Mouse (Mus musculus): ENCODE measurements around the gene Olfr167. TPM values are rescaled to one million over a fixed set of nuclear protein-coding genes. Genes with fewer than 3 reads are reported as not detected.
"Not testable (repeated sequence)": the region's sequence is repeated elsewhere in the genome, so short reads cannot be mapped to it uniquely, and the experiment has no call there.

The Olfr167 gene
- not detected in 2 replicates for total RNA-seq (2014; rRNA removed)
- polyA plus RNA-seq (2015; fragmentation: Nextera tagmentation; extraction: Ambion mirVana): not detected in 2 replicates

GRCm38 (mm10) chr16:19522166-19522565 lies at the start of gene Olfr167:
Gene Olfr167, minus strand, starts transcription at chr16:19522266.
- no peak for TF ChIP-seq CTCF (IDR thresholded peaks at IDR 0.05; ENCODE audit: low read depth)
- H3K9me3 ChIP-seq (ENCODE audit: low read length): 0 out of 2 replicates have a peak, but pooled peaks cover 3% of the 10 kb centered on the region
- no peak within 1 kb of the TSS for H3K9ac ChIP-seq
- H3K4me1 ChIP-seq (ENCODE audit: insufficient read depth): no peaks in the 10 kb centered on the region
- ATAC-seq (no peak), DNase-seq (no peak)
- H3K36me3 ChIP-seq (ENCODE audit: insufficient read depth): no peaks in the 10 kb centered on the region
- no peak within 1 kb of the TSS for H3K4me3 ChIP-seq (ENCODE audit: low read depth, low read length)
- WGBS: 84% methylated on average over 2 of the region's 2 CpGs
- no peaks in the 10 kb centered on the region for H3K27me3 ChIP-seq (ENCODE audit: insufficient read depth, low read length)
- no peak within 1 kb of the TSS for H3K27ac ChIP-seq (ENCODE audit: low read depth, low read length)
- H3K4me2 ChIP-seq (ENCODE audit: low read depth): no peak within 1 kb of the TSS

GRCm38 (mm10) chr16:19571709-19572108 lies 49.6 kb upstream of the Olfr167 start, which contains the start of gene Olfr169:
Gene Olfr169, minus strand, starts transcription at chr16:19571809.
- not testable (repeated sequence) for H3K4me1 ChIP-seq (ENCODE audit: insufficient read depth); H3K9me3 ChIP-seq (ENCODE audit: low read length); ATAC-seq; H3K27ac ChIP-seq (ENCODE audit: low read depth, low read length); H3K36me3 ChIP-seq (ENCODE audit: insufficient read depth); H3K27me3 ChIP-seq (ENCODE audit: insufficient read depth, low read length); H3K9ac ChIP-seq; H3K4me2 ChIP-seq (ENCODE audit: low read depth); H3K4me3 ChIP-seq (ENCODE audit: low read depth, low read length); DNase-seq
- 95% methylated on average over 2 of the region's 2 CpGs for WGBS

- H3K4me1 ChIP-seq (ENCODE audit: insufficient read depth); DNase-seq; H3K9me3 ChIP-seq (ENCODE audit: low read length); H3K4me2 ChIP-seq (ENCODE audit: low read depth); H3K36me3 ChIP-seq (ENCODE audit: insufficient read depth); H3K27me3 ChIP-seq (ENCODE audit: insufficient read depth, low read length); H3K4me3 ChIP-seq (ENCODE audit: low read depth, low read length); ATAC-seq; H3K9ac ChIP-seq; H3K27ac ChIP-seq (ENCODE audit: low read depth, low read length): not testable (repeated sequence)
- 87% methylated on average over 7 of the region's 7 CpGs for WGBS
These were observed 31.4 kb upstream of the Olfr167 start for GRCm38 (mm10) chr16:19553429-19553828.

GRCm38 (mm10) chr16:19552246-19552645 lies 30.2 kb upstream of the Olfr167 start:
- H3K9me3 ChIP-seq (ENCODE audit: low read length); ATAC-seq; H3K4me1 ChIP-seq (ENCODE audit: insufficient read depth); H3K36me3 ChIP-seq (ENCODE audit: insufficient read depth); H3K27me3 ChIP-seq (ENCODE audit: insufficient read depth, low read length); H3K9ac ChIP-seq; H3K4me3 ChIP-seq (ENCODE audit: low read depth, low read length); H3K4me2 ChIP-seq (ENCODE audit: low read depth); DNase-seq; H3K27ac ChIP-seq (ENCODE audit: low read depth, low read length): not testable (repeated sequence)
- 96% methylated on average over 3 of the region's 3 CpGs for WGBS

- Histone ChIP-seq H3K4me2 (ENCODE audit: low read depth) (no peak within 1 kb of the TSS), H3K27ac (ENCODE audit: low read depth, low read length) (no peak within 1 kb of the TSS), H3K4me1 (ENCODE audit: insufficient read depth) (no peaks in the 10 kb centered on the region), H3K9ac (no peak within 1 kb of the TSS), H3K27me3 (ENCODE audit: insufficient read depth, low read length) (no peaks in the 10 kb centered on the region), H3K36me3 (ENCODE audit: insufficient read depth) (no peaks in the 10 kb centered on the region), H3K4me3 (ENCODE audit: low read depth, low read length) (no peak within 1 kb of the TSS), H3K9me3 (ENCODE audit: low read length) (no peaks in the 10 kb centered on the region)
- DNase-seq (no peak), ATAC-seq (no peak)
- no peak for TF ChIP-seq CTCF (IDR thresholded peaks at IDR 0.05; ENCODE audit: low read depth)
These were observed 13.4 kb upstream of the Olfr167 start, which contains the start of gene Olfr168 for GRCm38 (mm10) chr16:19535455-19535854. Gene Olfr168, minus strand, starts transcription at chr16:19535555.

- no peak for TF ChIP-seq CTCF (IDR thresholded peaks at IDR 0.05; ENCODE audit: low read depth)
- DNase-seq (no peak), ATAC-seq (no peak)
- Histone ChIP-seq H3K36me3 (ENCODE audit: insufficient read depth) (no peaks in the 10 kb centered on the region), H3K4me2 (ENCODE audit: low read depth) (no peak within 1 kb of the TSS), H3K4me3 (ENCODE audit: low read depth, low read length) (no peak within 1 kb of the TSS), H3K4me1 (ENCODE audit: insufficient read depth) (no peaks in the 10 kb centered on the region), H3K27me3 (ENCODE audit: insufficient read depth, low read length) (no peaks in the 10 kb centered on the region), H3K9ac (no peak within 1 kb of the TSS), H3K9me3 (ENCODE audit: low read length) (0 out of 2 replicates have a peak, but pooled peaks cover 4% of the 10 kb centered on the region), H3K27ac (ENCODE audit: low read depth, low read length) (no peak within 1 kb of the TSS)
These were observed 38.7 kb downstream of the Olfr167 start, which contains the start of gene Olfr166 for GRCm38 (mm10) chr16:19483394-19483793. Gene Olfr166, plus strand, starts transcription at chr16:19483694.

- 92% methylated on average over 1 of the region's 1 CpGs for WGBS
These were observed 57.7 kb downstream of the Olfr167 start for GRCm38 (mm10) chr16:19464365-19464764.

More at GRCm38 (mm10) chr16:19464365-19464764, 57.7 kb downstream of the Olfr167 start:
- DNase-seq (no peak), ATAC-seq (no peak)
- Histone ChIP-seq H3K36me3 (ENCODE audit: insufficient read depth) (no peaks in the 10 kb centered on the region), H3K4me2 (ENCODE audit: low read depth) (no peak overlapping the region), H3K4me1 (ENCODE audit: insufficient read depth) (no peaks in the 10 kb centered on the region), H3K27ac (ENCODE audit: low read depth, low read length) (no peak overlapping the region), H3K4me3 (ENCODE audit: low read depth, low read length) (no peak overlapping the region), H3K9me3 (ENCODE audit: low read length) (0 out of 2 replicates have a peak, but pooled peaks cover 2% of the 10 kb centered on the region), H3K9ac (no peak overlapping the region), H3K27me3 (ENCODE audit: insufficient read depth, low read length) (no peaks in the 10 kb centered on the region)
- TF ChIP-seq CTCF (IDR thresholded peaks at IDR 0.05; ENCODE audit: low read depth): no peak

Other genes with a start within 250 kb of the Olfr167 start
- not detected in 2 replicates for gene Olfr164, start 208.2 kb downstream of the Olfr167 start, total RNA-seq (2014; rRNA removed)
- not detected in 2 replicates for gene Olfr164, start 208.2 kb downstream of the Olfr167 start, polyA plus RNA-seq (2015; fragmentation: Nextera tagmentation; extraction: Ambion mirVana)
- gene Olfr165, start 99.1 kb downstream of the Olfr167 start, total RNA-seq (2014; rRNA removed): not detected in 2 replicates
- gene Olfr165, start 99.1 kb downstream of the Olfr167 start, polyA plus RNA-seq (2015; fragmentation: Nextera tagmentation; extraction: Ambion mirVana): not detected in 2 replicates
- not detected in 2 replicates for gene Olfr166, start 38.6 kb downstream of the Olfr167 start, total RNA-seq (2014; rRNA removed)
- gene Olfr166, start 38.6 kb downstream of the Olfr167 start, polyA plus RNA-seq (2015; fragmentation: Nextera tagmentation; extraction: Ambion mirVana): not detected in 2 replicates
- gene Olfr168, start 13.3 kb upstream of the Olfr167 start, total RNA-seq (2014; rRNA removed): not detected in 2 replicates
- gene Olfr168, start 13.3 kb upstream of the Olfr167 start, polyA plus RNA-seq (2015; fragmentation: Nextera tagmentation; extraction: Ambion mirVana): not detected in 2 replicates
- not detected in 2 replicates for gene Olfr169, start 49.5 kb upstream of the Olfr167 start, total RNA-seq (2014; rRNA removed)
- gene Olfr169, start 49.5 kb upstream of the Olfr167 start, polyA plus RNA-seq (2015; fragmentation: Nextera tagmentation; extraction: Ambion mirVana): not detected in 2 replicates
- gene Olfr170, start 89.6 kb upstream of the Olfr167 start, total RNA-seq (2014; rRNA removed): not detected in 2 replicates
- not detected in 2 replicates for gene Olfr170, start 89.6 kb upstream of the Olfr167 start, polyA plus RNA-seq (2015; fragmentation: Nextera tagmentation; extraction: Ambion mirVana)
- gene Olfr171, start 107.7 kb upstream of the Olfr167 start, total RNA-seq (2014; rRNA removed): not detected in 2 replicates
- gene Olfr171, start 107.7 kb upstream of the Olfr167 start, polyA plus RNA-seq (2015; fragmentation: Nextera tagmentation; extraction: Ambion mirVana): not detected in 2 replicates
- gene Lamp3, start 184.1 kb upstream of the Olfr167 start, total RNA-seq (2014; rRNA removed): not detected in 2 replicates
- gene Lamp3, start 184.1 kb upstream of the Olfr167 start, polyA plus RNA-seq (2015; fragmentation: Nextera tagmentation; extraction: Ambion mirVana): 0.05 and 0.06 TPM in 2 replicates
- gene B3gnt5, start 237.9 kb upstream of the Olfr167 start, total RNA-seq (2014; rRNA removed): 45.4 and 50.4 TPM in 2 replicates
- gene B3gnt5, start 237.9 kb upstream of the Olfr167 start, polyA plus RNA-seq (2015; fragmentation: Nextera tagmentation; extraction: Ambion mirVana): 25.9 and 28.6 TPM in 2 replicates